Mouse (Mus musculus) hindbrain, embryonic 14.5 days (tissue): ENCODE results near the gene Rbm20. TPM values are rescaled to one million over a fixed set of nuclear protein-coding genes. Genes with fewer than 3 reads are reported as not detected.
"Not testable (repeated sequence)": the region's sequence is repeated elsewhere in the genome, so short reads cannot be mapped to it uniquely, and the experiment has no call there.

ENCODE experiments used
- ATAC-seq: fragments of 200-750 bp; cut with Nextera tagmentation; 2 replicates; pipeline ENCODE4 v1.8.0; 2017; ENCODE audit warnings: moderate number of reproducible peaks, mild to moderate bottlenecking, moderate TSS enrichment, moderate library complexity; ENCODE audit not compliant: low FRiP score
- DNase-seq: peaks from one replicate; pipeline ENCODE4 v3.0.0-alpha.2; 2015; ENCODE audit warnings: low spot score
- H3K27ac ChIP-seq: fragments of 300-500 bp; sonication (generic); 2 replicates; pipeline ENCODE4 v1.5.1; 2014; ENCODE audit warnings: mild to moderate bottlenecking, moderate library complexity
- H3K27me3 ChIP-seq: fragments of 300-500 bp; sonication (generic); 2 replicates; pipeline ENCODE4 v1.6.1; 2014; ENCODE audit warnings: mild to moderate bottlenecking, low read length, mixed read lengths; ENCODE audit not compliant: control insufficient read depth, insufficient read depth
- H3K36me3 ChIP-seq: fragments of 300-500 bp; sonication (generic); replicated peaks from 2 replicates; pipeline ENCODE4 v1.6.1; 2014; ENCODE audit not compliant: control insufficient read depth, insufficient read depth
- H3K4me1 ChIP-seq: fragments of 300-500 bp; sonication (generic); replicated peaks from 2 replicates; pipeline ENCODE4 v1.6.1; 2014; ENCODE audit warnings: antibody characterized with exemption, low read length, mixed read lengths; ENCODE audit not compliant: control insufficient read depth, insufficient read depth
- H3K4me2 ChIP-seq: fragments of 300-500 bp; sonication (generic); replicated peaks from 2 replicates; pipeline ENCODE4 v1.6.1; 2014; ENCODE audit warnings: mild to moderate bottlenecking, moderate library complexity
- H3K4me3 ChIP-seq: fragments of 300-500 bp; sonication (generic); replicated peaks from 2 replicates; pipeline ENCODE4 v1.5.1; 2014; ENCODE audit warnings: mild to moderate bottlenecking, low read length
- H3K9ac ChIP-seq: fragments of 300-500 bp; sonication (generic); 2 replicates; pipeline ENCODE4 v1.6.1; 2014
- H3K9me3 ChIP-seq: fragments of 300-500 bp; sonication (generic); 2 replicates; pipeline ENCODE4 v1.6.1; 2016; ENCODE audit warnings: low read length; ENCODE audit not compliant: control insufficient read depth
- WGBS: fragments of 180-500 bp; shearing (Covaris S2); extraction: QIAGEN DNeasy Blood & Tissue Kit; methylation state at CpG from one replicate; pipeline ENCODE4 v1.1.7; 2014; 5-methylcytosine and 5-hydroxymethylcytosine counted together
- polyA plus RNA-seq: library from polyadenylated mRNA; unstranded; fragments of >200 nt; fragmentation: Nextera tagmentation; extraction: Ambion mirVana; gene quantifications from 2 replicates; pipeline ENCODE4 v1.2.1, GENCODE M21; 2014

Gene Rbm20
- polyA plus RNA-seq, 1 experiment from 2014 or later: 0.94 TPM

DNA sequence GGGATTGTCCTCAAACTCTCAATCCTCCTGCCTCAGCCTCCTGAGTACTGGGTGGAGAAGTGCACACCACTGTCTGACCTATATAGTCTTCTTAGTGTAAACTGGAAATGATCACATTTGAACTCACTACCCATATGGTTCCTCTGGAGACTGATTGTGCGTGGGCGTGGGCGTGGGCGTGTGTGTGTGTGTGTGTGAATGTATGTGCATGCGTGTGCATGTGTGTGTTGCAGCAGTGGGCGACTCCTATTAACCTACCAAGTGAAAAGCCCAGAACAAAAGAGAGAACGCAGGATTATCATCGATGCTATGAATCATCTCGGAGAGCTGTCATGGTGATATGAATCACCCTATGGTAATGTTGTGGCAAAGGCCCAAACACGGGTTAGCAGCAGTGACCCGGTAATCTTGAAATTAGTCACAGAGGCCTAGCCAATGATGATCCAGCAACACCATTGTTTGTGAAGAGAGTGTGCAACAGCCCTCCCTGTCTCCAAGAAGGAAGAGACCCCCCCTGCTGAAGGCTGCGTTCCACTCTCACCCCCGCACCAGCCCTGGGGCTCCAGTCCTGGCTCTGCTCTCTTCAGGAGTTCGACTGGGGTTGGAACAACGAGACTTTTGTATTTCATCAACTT lies 123.4 kb downstream of the Rbm20 start:
- DNase-seq (peak; percentile 38), ATAC-seq (no peak)
- no peak overlapping the region for H3K4me2 ChIP-seq
- no peaks in the 10 kb centered on the region for H3K27me3 ChIP-seq
- no peaks in the 10 kb centered on the region for H3K36me3 ChIP-seq
- no peaks in the 10 kb centered on the region for H3K4me1 ChIP-seq
- H3K4me3 ChIP-seq: no peak overlapping the region
- no peak overlapping the region for H3K27ac ChIP-seq
- WGBS: 58% methylated on average over 15 of the region's 15 CpGs
- H3K9ac ChIP-seq: no peak overlapping the region
- H3K9me3 ChIP-seq: no peaks in the 10 kb centered on the region

GRCm38 (mm10) chr19:53801380-53801779 lies 124.3 kb downstream of the Rbm20 start:
- Histone ChIP-seq H3K9me3 (no peaks in the 10 kb centered on the region), H3K4me2 (no peak overlapping the region), H3K36me3 (no peaks in the 10 kb centered on the region), H3K9ac (no peak overlapping the region), H3K27me3 (no peaks in the 10 kb centered on the region), H3K4me3 (no peak overlapping the region), H3K27ac (no peak overlapping the region), H3K4me1 (peaks cover 4% of the 10 kb centered on the region)
- WGBS: 89% methylated on average over 5 of the region's 5 CpGs
- DNase-seq: no peak
- ATAC-seq: no peak

DNA sequence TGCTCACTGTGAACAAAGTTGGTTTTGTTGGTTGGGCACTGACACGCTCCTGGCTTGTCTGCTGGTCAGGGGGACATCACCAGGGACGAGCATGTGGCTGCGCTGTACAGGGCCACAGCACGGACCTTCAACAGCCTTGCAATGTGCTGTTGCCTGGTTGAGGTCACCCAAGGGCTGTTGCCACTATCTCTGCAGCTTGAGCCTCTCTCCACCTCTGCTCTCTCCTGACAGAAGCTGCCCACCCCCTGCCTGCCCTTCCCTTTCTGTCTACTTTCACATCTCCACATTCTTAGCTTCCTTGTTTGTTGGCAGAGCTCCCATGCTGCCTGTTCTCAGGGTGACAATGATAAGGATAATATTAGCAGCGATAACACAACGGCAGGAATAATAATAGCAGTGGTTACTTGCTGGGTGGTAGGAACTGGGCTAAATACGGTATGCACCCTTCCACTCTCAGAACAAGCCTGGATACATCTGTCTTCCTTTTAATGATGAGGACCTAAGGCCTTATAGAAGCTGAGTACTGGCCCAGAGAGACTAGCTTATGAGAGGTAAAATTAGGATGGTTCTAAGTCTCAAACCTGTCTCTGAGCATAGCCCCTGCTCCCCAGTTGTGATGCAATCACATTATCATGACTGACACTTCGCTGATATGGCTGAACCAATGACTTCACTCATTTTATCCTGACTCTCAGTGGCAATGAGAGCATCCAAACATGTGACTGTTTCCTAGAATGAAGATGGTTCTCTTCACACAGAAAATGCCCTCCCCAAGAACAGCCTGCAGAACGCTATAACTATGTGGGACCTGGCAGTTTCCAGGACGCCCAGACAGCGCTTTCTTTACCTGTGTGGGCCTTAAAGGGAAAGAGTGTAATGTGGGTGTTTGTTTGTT lies 124.9 kb downstream of the Rbm20 start:
- H3K9me3 ChIP-seq: no peaks in the 10 kb centered on the region
- DNase-seq (no peak), ATAC-seq (no peak)
- H3K27me3 ChIP-seq: no peaks in the 10 kb centered on the region
- H3K4me2 ChIP-seq: no peak overlapping the region
- H3K36me3 ChIP-seq: no peaks in the 10 kb centered on the region
- no peak overlapping the region for H3K9ac ChIP-seq
- no peak overlapping the region for H3K4me3 ChIP-seq
- H3K4me1 ChIP-seq: peaks cover 5% of the 10 kb centered on the region
- 83% methylated on average over 11 of the region's 11 CpGs for WGBS
- no peak overlapping the region for H3K27ac ChIP-seq

DNA sequence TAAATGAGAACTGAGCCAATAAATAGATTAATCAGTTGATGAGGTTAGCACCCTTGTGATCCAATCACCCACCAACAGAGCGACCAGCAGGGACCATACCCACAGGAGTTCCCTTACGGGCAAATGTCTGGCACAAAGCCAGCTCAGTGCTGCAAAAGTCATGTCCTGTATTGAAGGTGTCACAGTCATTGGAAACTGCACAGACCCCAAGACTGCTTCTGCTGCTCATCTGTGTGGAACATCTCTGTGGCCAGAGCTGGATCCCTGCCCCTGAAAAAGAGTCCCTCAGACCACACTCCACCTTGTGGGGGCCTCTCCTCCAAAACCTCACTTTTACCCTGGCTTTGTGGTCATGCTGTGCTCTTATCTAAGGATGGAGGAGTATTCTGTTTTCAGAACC lies 126.8 kb downstream of the Rbm20 start:
- no peak overlapping the region for H3K9ac ChIP-seq
- ATAC-seq (no peak), DNase-seq (no peak)
- no peak overlapping the region for H3K27ac ChIP-seq
- H3K4me1 ChIP-seq: peaks cover 5% of the 10 kb centered on the region
- H3K9me3 ChIP-seq: no peaks in the 10 kb centered on the region
- H3K27me3 ChIP-seq: no peaks in the 10 kb centered on the region
- WGBS: 54% methylated on average over 2 of the region's 2 CpGs
- no peak overlapping the region for H3K4me2 ChIP-seq
- H3K36me3 ChIP-seq: no peaks in the 10 kb centered on the region
- no peak overlapping the region for H3K4me3 ChIP-seq

- DNase-seq (no peak), ATAC-seq (no peak)
- no peaks in the 10 kb centered on the region for H3K9me3 ChIP-seq
- no peaks in the 10 kb centered on the region for H3K27me3 ChIP-seq
- no peak overlapping the region for H3K4me3 ChIP-seq
- no peak overlapping the region for H3K4me2 ChIP-seq
- 80% methylated on average over 3 of the region's 3 CpGs for WGBS
- no peak overlapping the region for H3K27ac ChIP-seq
- H3K4me1 ChIP-seq: peaks cover 5% of the 10 kb centered on the region
- H3K36me3 ChIP-seq: no peaks in the 10 kb centered on the region
- no peak overlapping the region for H3K9ac ChIP-seq
These were observed 128.0 kb downstream of the Rbm20 start for GRCm38 (mm10) chr19:53805063-53805462.

- Histone ChIP-seq H3K9me3 (no peaks in the 10 kb centered on the region), H3K4me2 (no peak overlapping the region), H3K27ac (no peak overlapping the region), H3K4me3 (no peak overlapping the region), H3K36me3 (no peaks in the 10 kb centered on the region), H3K4me1 (peaks cover 5% of the 10 kb centered on the region), H3K9ac (no peak overlapping the region; the same call in 1 of the 2 replicates), H3K27me3 (no peaks in the 10 kb centered on the region)
- no peak for ATAC-seq
- WGBS: 50% methylated on average over 7 of the region's 7 CpGs
- peak; percentile 27 for DNase-seq
These were observed 129.0 kb downstream of the Rbm20 start for GRCm38 (mm10) chr19:53806126-53806525.

DNA sequence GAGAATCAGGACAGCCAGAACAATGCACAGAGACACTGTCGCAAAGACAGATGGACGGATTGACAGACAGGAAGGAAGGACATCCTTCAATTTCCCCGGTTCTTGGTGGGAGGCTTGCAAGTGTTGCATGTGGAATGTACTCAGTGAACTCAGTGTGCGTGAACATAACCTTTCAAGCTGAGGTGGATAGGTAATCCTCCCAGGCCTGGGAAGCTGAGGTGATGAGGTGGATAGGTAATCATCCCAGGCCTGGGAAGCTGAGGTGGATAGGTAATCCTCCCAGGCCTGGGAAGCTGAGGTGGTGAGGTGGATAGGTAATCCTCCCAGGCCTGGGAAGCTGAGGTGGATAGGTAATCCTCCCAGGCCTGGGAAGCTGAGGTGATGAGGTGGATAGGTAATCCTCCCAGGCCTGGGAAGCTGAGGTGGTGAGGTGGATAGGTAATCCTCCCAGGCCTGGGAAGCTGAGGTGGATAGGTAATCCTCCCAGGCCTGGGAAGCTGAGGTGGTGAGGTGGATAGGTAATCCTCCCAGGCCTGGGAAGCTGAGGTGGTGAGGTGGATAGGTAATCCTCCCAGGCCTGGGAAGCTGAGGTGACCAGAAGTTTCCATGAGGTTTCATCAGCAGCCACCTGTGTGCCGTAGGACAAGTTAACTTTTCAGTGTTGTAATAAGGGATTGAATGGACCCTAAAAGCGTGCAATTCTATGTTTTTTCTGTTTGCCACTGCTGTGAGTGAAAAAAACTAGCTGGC lies 129.6 kb downstream of the Rbm20 start:
- H3K9me3 ChIP-seq, ATAC-seq, H3K9ac ChIP-seq, H3K27ac ChIP-seq, H3K36me3 ChIP-seq, DNase-seq, H3K27me3 ChIP-seq, H3K4me1 ChIP-seq, H3K4me3 ChIP-seq, H3K4me2 ChIP-seq: not testable (repeated sequence)
- 74% methylated on average over 6 of the region's 6 CpGs for WGBS

DNA sequence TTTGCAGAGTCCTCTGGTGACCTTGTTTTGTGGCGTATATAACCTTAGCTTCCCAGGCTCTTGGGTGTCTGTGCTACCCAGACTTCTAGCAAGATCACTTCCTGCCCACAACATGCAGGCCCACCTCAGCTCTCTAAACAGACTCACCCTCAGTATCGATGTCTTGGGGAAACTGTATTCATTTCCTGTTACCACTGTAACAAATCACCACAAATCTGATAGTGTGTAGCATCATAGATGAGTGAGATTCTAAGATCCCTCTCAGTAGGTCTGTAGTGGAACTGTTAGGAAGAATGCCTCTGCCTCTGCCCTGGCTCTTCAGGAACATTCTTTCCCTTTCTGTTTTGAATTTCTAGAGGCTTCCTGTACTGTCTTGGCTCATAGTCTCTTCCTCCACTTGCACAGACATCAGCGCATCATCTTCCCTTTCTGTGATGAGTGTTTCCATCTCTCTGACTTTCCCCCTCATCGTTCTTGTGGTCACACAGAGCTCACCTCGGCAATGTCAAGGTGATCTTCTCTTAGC lies 130.2 kb downstream of the Rbm20 start:
- H3K4me2 ChIP-seq: no peak overlapping the region
- no peak overlapping the region for H3K9ac ChIP-seq
- H3K9me3 ChIP-seq: no peaks in the 10 kb centered on the region
- DNase-seq (no peak), ATAC-seq (no peak)
- H3K4me1 ChIP-seq: peaks cover 5% of the 10 kb centered on the region
- WGBS: 89% methylated on average over 5 of the region's 5 CpGs
- no peaks in the 10 kb centered on the region for H3K27me3 ChIP-seq
- H3K36me3 ChIP-seq: no peaks in the 10 kb centered on the region
- no peak overlapping the region for H3K4me3 ChIP-seq
- no peak overlapping the region for H3K27ac ChIP-seq
